Mouse (Mus musculus): Measurements from ENCODE around the gene Rcor3. TPM values are rescaled to one million over a fixed set of nuclear protein-coding genes. Genes with fewer than 3 reads are reported as not detected.

Gene Rcor3
- 30.7 and 32.6 TPM in 2 replicates for total RNA-seq (2014; rRNA removed)
- polyA plus RNA-seq (2015; fragmentation: Nextera tagmentation; extraction: Ambion mirVana) = 35.3 and 48.0 TPM in 2 replicates

DNA sequence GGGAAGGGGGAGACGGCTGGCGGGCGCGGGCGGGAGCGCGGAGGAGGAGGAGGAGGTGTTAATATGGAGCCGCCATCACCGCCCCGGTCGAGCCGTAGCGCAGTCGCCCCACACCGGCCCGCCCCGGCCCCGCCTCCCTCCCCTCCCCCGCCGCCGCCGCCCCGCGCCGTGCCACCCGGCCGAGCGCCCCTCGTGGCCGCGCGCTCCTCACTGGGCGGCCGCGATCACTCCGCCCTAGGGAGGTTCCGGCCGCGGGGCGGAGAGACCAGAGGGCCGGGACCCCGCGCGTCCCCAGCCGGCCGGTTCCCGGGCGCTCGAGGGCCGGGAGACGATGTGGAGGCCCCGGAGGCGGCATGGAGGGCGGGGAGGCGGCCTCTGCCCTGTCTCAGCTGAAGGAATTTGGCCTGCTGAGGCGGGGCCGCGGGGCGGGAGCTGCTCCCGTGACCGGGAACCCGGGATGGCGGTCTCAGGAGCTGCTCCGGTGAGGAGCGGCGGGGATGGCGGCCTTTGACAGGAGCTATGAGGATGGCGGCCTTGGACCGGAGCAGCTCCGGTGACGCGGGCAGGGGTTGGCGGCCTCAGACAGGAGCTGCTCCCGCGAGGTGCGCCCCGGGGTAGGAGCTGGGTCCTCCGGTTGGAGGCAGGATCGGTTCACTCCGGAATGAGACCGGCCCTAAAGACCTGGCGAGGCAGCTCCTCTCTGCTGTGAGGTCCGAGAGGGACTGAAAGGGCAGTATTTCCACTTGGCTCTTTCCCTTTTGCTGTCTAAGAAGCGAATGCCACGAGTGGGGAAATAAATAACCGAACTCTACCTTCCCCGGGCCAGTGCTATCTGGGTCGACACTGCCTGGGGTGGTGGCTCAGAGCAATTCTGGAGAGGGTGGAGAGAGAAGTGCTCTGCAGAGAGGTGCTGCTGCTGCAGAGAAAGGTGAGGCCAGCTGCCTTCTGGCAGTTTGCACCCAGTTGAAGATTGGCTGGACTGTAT is at the start of gene Rcor3:
Rcor3 (minus strand) TSS at position 137 of the 985 bp plus-strand sequence.
- Histone ChIP-seq H3K4me1 (ENCODE audit: insufficient read depth) (peaks cover 7% of the 10 kb centered on the region), H3K9ac (peak within 1 kb of the TSS; percentile 97), H3K9me3 (ENCODE audit: low read length) (no peaks in the 10 kb centered on the region), H3K27ac (ENCODE audit: low read depth, low read length) (peak within 1 kb of the TSS; percentile 98), H3K4me3 (ENCODE audit: low read depth, low read length) (peak within 1 kb of the TSS; percentile 92), H3K4me2 (ENCODE audit: low read depth) (peak within 1 kb of the TSS; percentile 96), H3K36me3 (ENCODE audit: insufficient read depth) (no peaks in the 10 kb centered on the region), H3K27me3 (ENCODE audit: insufficient read depth, low read length) (no peaks in the 10 kb centered on the region)
- ATAC-seq (peak; percentile 83), DNase-seq (peak; percentile 85)
- TF ChIP-seq CTCF (IDR thresholded peaks at IDR 0.05; ENCODE audit: low read depth) = peak; percentile 43
- WGBS = under 1% methylated on average over 51 of the region's 88 CpGs

DNA sequence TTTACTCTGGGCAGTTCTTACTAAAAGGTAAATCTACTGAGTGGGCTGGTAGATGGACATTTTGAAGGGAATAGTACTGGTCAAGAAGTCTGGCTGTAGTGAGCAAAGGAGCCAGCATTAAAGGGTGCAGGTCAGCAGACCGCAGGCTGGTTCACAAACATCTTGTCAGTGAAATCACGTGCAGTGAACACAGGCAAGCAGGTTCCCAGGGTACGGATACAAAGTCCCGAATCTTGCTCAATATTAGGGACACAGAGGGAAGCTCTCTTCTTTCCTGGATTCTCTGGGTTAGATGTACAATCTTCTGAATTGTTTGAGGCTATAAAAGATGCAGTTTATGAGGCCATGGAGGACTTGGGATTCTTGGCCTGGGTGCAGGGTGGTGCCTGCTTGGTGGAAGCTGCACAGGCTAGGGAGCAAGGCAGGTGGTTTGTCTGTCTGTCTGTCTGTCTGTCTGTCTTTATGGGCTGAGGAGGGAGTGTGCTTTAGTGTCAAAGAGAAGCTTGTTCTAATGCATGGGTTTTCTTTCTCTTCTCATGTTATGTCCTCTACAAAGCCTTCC is 43.9 kb upstream of the Rcor3 start:
- Histone ChIP-seq H3K4me2 (ENCODE audit: low read depth) (no peak overlapping the region), H3K27me3 (ENCODE audit: insufficient read depth, low read length) (no peaks in the 10 kb centered on the region), H3K27ac (ENCODE audit: low read depth, low read length) (no peak overlapping the region), H3K9ac (no peak overlapping the region), H3K36me3 (ENCODE audit: insufficient read depth) (no peaks in the 10 kb centered on the region), H3K4me1 (ENCODE audit: insufficient read depth) (no peaks in the 10 kb centered on the region), H3K9me3 (ENCODE audit: low read length) (no peaks in the 10 kb centered on the region), H3K4me3 (ENCODE audit: low read depth, low read length) (no peak overlapping the region)
- DNase-seq (no peak), ATAC-seq (no peak)
- WGBS = 88% methylated on average over 4 of the region's 4 CpGs
- TF ChIP-seq CTCF (IDR thresholded peaks at IDR 0.05; ENCODE audit: low read depth) = no peak

DNA sequence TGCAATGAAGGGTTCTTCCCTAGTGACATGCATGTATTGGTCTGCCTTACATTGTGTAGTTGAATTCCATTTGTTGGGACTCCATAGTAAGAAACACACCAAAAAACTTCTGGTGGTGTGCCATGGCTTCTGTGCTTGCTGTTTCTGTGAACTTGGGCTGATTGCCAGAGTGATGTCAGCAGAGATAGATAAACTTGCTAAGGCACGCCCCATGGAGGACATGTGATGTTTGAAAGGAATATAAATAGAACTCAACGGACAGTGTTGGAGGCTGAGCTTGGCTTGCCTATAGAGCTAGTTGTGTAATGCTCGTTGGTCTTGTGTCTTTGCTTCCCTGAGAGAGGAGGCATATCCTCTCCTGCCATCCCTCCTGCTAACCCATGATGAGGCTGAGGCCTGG is 42.0 kb upstream of the Rcor3 start:
- 73% methylated on average over 3 of the region's 3 CpGs for WGBS
- Histone ChIP-seq H3K9me3 (ENCODE audit: low read length) (no peaks in the 10 kb centered on the region), H3K9ac (no peak overlapping the region), H3K27ac (ENCODE audit: low read depth, low read length) (no peak overlapping the region), H3K36me3 (ENCODE audit: insufficient read depth) (no peaks in the 10 kb centered on the region), H3K27me3 (ENCODE audit: insufficient read depth, low read length) (no peaks in the 10 kb centered on the region), H3K4me3 (ENCODE audit: low read depth, low read length) (no peak overlapping the region), H3K4me1 (ENCODE audit: insufficient read depth) (no peaks in the 10 kb centered on the region), H3K4me2 (ENCODE audit: low read depth) (no peak overlapping the region)
- DNase-seq = no peak
- no peak for ATAC-seq
- no peak for TF ChIP-seq CTCF (IDR thresholded peaks at IDR 0.05; ENCODE audit: low read depth)

DNA sequence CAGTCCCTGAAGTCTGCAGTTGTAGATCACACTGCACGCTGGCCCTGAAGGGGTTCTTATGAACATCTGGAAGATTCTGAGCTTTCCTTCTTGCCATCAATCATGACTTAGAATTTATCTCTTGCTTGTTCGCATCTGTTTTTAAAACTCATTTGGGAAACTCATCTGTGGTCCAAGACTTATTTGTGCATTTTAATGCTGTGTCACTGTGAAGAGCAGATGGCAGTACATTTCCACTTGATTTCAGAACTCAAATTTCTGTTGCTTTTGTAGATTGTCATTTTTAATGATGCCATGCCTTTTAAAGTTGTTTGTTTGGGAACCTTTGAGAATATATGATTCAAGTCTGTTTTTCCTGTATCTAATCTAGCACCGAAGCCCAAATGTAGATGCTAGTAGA is 33.6 kb upstream of the Rcor3 start:
- ATAC-seq = no peak
- no peak for DNase-seq
- H3K4me2 ChIP-seq (ENCODE audit: low read depth) = no peak overlapping the region
- H3K36me3 ChIP-seq (ENCODE audit: insufficient read depth) = no peaks in the 10 kb centered on the region
- H3K9ac ChIP-seq = no peak overlapping the region
- no peak overlapping the region for H3K4me3 ChIP-seq (ENCODE audit: low read depth, low read length)
- no peak overlapping the region for H3K27ac ChIP-seq (ENCODE audit: low read depth, low read length)
- 89% methylated on average over 3 of the region's 3 CpGs for WGBS
- no peaks in the 10 kb centered on the region for H3K9me3 ChIP-seq (ENCODE audit: low read length)
- no peak for TF ChIP-seq CTCF (IDR thresholded peaks at IDR 0.05; ENCODE audit: low read depth)
- no peaks in the 10 kb centered on the region for H3K4me1 ChIP-seq (ENCODE audit: insufficient read depth)
- H3K27me3 ChIP-seq (ENCODE audit: insufficient read depth, low read length) = no peaks in the 10 kb centered on the region

DNA sequence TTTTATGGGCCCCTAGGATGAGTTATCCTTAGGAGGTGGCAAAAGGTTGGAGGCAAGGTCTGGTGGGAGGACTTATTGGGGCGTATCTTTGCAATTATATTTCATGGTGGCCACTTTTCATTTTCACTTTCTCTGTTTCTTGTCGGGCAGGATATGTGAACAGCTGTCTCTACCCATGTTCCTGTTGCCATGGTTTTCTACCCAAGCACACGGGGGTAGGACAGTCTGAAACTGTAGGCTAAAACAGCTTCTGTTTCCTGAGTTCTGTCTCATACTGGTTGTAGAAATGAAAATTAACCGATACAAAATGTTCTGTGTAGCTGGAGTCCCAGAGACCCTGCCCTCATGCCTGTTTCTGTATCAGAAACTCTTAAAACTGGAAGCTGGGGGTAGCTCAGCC is 13.3 kb upstream of the Rcor3 start:
- Histone ChIP-seq H3K4me3 (ENCODE audit: low read depth, low read length) (no peak overlapping the region), H3K36me3 (ENCODE audit: insufficient read depth) (no peaks in the 10 kb centered on the region), H3K4me2 (ENCODE audit: low read depth) (no peak overlapping the region), H3K9ac (no peak overlapping the region), H3K27ac (ENCODE audit: low read depth, low read length) (no peak overlapping the region), H3K4me1 (ENCODE audit: insufficient read depth) (no peaks in the 10 kb centered on the region), H3K9me3 (ENCODE audit: low read length) (no peaks in the 10 kb centered on the region), H3K27me3 (ENCODE audit: insufficient read depth, low read length) (no peaks in the 10 kb centered on the region)
- ATAC-seq (no peak), DNase-seq (no peak)
- 94% methylated on average over 4 of the region's 4 CpGs for WGBS
- TF ChIP-seq CTCF (IDR thresholded peaks at IDR 0.05; ENCODE audit: low read depth) = no peak

DNA sequence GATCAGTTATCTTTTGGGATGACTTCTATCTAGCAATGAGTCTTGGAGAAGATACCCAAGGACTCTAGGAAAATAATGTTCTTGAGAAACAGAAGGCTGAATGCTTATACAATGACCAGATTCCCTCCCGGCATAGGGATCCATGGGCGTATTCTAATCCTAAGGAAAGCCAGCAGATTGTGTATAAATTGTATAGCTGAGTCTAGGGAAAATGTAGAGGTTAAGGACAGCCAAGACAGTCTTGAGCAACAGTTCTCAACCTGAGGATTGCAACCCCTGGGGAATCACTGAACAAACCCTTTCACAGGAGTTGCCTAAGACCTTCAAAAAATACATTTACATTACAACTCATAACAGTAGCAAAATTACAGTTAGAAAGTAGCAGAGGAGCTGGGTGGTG is 2.5 kb upstream of the Rcor3 start:
- no peaks in the 10 kb centered on the region for H3K9me3 ChIP-seq (ENCODE audit: low read length)
- H3K27me3 ChIP-seq (ENCODE audit: insufficient read depth, low read length) = no peaks in the 10 kb centered on the region
- no peak for ATAC-seq
- H3K36me3 ChIP-seq (ENCODE audit: insufficient read depth) = no peaks in the 10 kb centered on the region
- TF ChIP-seq CTCF (IDR thresholded peaks at IDR 0.05; ENCODE audit: low read depth) = no peak
- peaks cover 7% of the 10 kb centered on the region for H3K4me1 ChIP-seq (ENCODE audit: insufficient read depth)
- H3K4me2 ChIP-seq (ENCODE audit: low read depth) = no peak overlapping the region
- H3K4me3 ChIP-seq (ENCODE audit: low read depth, low read length) = no peak overlapping the region
- 99% methylated on average over 2 of the region's 2 CpGs for WGBS
- H3K9ac ChIP-seq = no peak overlapping the region
- no peak for DNase-seq
- H3K27ac ChIP-seq (ENCODE audit: low read depth, low read length) = no peak overlapping the region
